Mouse (Mus musculus) cortical plate, adult 2 months (tissue): ENCODE data around the gene Maml3.

Experiments
- CTCF ChIP-seq: fragments of 200-500 bp; IDR thresholded peaks from 2 replicates; pipeline ENCODE4 v1.5.1; 2011; ENCODE audit warnings: mild to moderate bottlenecking, control low read depth, low read length; ENCODE audit not compliant: insufficient read depth; ENCODE audit errors: extremely low read depth
- POLR2A ChIP-seq: fragments of 200-500 bp; IDR thresholded peaks from 2 replicates; pipeline ENCODE4 v1.6.1; 2011; ENCODE audit warnings: mild to moderate bottlenecking, low read length, control low read depth; ENCODE audit not compliant: insufficient read depth; ENCODE audit errors: extremely low read depth

- TF ChIP-seq CTCF = no peak
- TF ChIP-seq POLR2A = no peak
These were observed 360.5 kb downstream of the Maml3 start for GRCm38 (mm10) chr3:51744339-51744759.
